Comparison of ENCODE assay signal across 8 mouse cellular contexts in the genomic region with DNA sequence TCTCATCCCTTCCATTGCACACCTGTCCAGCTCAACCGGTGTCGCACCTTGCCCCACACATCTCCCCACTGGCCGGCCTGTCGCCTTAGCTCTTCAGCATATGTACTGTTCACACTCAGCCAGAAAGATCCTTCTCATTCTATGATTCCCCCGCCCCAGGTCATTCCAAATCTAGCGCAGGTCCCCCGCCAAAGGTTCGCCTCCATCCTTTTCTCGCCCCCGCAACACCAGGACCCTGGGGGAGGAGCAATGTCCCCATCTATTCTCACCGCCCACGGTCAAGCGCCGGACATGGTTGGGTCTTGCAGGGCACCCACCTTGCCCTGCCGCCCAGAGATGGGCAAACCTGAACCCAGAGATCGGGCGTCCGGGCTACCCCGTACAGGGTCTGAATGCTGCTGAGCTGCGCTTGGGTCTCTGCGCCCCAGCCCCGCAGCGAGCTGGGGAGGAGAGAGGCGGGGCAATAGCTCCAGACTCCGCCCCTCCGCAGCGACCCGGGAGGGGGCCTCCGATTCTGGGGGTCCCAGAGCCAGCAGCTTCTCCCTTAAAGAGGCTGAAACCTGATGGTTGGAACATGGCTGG. TPM values are rescaled to one million over a fixed set of nuclear protein-coding genes. Genes with fewer than 3 reads are reported as not detected.
DNase-seq lines count a peak whose midpoint lies in the region; ATAC-seq and TF ChIP-seq lines count a peak whose summit lies in the region.

Gene Tmem91, minus strand, starts transcription at position 448 of the 582 bp plus-strand sequence.

- peaks cover 17% of the 10 kb centered on the region for H3K4me1 ChIP-seq in testis, adult 2 months (ENCODE audit: control insufficient read depth, insufficient read depth, low read length)
- peaks cover 7% of the 10 kb centered on the region; the same call in 1 of the 2 replicates for H3K4me1 ChIP-seq in intestine, embryonic 16.5 days (ENCODE audit: control insufficient read depth, insufficient read depth, low read length)
- H3K4me1 ChIP-seq in midbrain, embryonic 13.5 days (replicated peaks) = peaks cover 6% of the 10 kb centered on the region

- WGBS in intestine, embryonic 16.5 days = 2% methylated on average over 29 of the region's 29 CpGs
- WGBS in midbrain, embryonic 13.5 days = 3% methylated on average over 29 of the region's 29 CpGs

- no peaks in the 10 kb centered on the region for H3K9me3 ChIP-seq in intestine, embryonic 16.5 days (ENCODE audit: control insufficient read depth, low read length)
- no peaks in the 10 kb centered on the region for H3K9me3 ChIP-seq in midbrain, embryonic 13.5 days

- no peak within 1 kb of the TSS for H3K27ac ChIP-seq in testis, adult 2 months (ENCODE audit: control insufficient read depth, insufficient read depth, low read depth, low read length)
- H3K27ac ChIP-seq in intestine, embryonic 16.5 days (ENCODE audit: low read length) = no peak within 1 kb of the TSS
- no peak within 1 kb of the TSS for H3K27ac ChIP-seq in midbrain, embryonic 13.5 days

- peak within 1 kb of the TSS; percentile 27 for H3K4me3 ChIP-seq in testis, adult 2 months (ENCODE audit: control insufficient read depth, low read depth, low read length)
- H3K4me3 ChIP-seq in intestine, embryonic 16.5 days (ENCODE audit: low read length) = peak within 1 kb of the TSS; percentile 44
- H3K4me3 ChIP-seq in midbrain, embryonic 13.5 days (replicated peaks) = peak within 1 kb of the TSS; percentile 38

- H3K4me2 ChIP-seq in intestine, embryonic 16.5 days (ENCODE audit: low read depth, low read length) = peak within 1 kb of the TSS; percentile 62
- peak within 1 kb of the TSS; percentile 58 for H3K4me2 ChIP-seq in midbrain, embryonic 13.5 days (replicated peaks)

- TF ChIP-seq CTCF in testis, adult 2 months (IDR thresholded peaks at IDR 0.05; ENCODE audit: control insufficient read depth, insufficient read depth, insufficient replicate concordance, low read depth, low read length) = 0 out of 2 replicates have a peak, but pooled peaks have one; percentile 7

- peak within 1 kb of the TSS; percentile 53 for H3K9ac ChIP-seq in intestine, embryonic 16.5 days (ENCODE audit: low read depth, low read length)
- peak within 1 kb of the TSS; percentile 66 for H3K9ac ChIP-seq in midbrain, embryonic 13.5 days (replicated peaks)

- TF ChIP-seq POLR2A in testis, adult 2 months (IDR thresholded peaks at IDR 0.05; ENCODE audit: control insufficient read depth, low read depth, low read length) = no peak

- no peak for ATAC-seq in intestine, embryonic 16.5 days
- ATAC-seq in midbrain, embryonic 13.5 days = peak; percentile 70

- DNase-seq in frontal cortex, adult 2 months (ENCODE audit: extremely low spot score in 1 of 2, low spot score in 1 of 2) = no peak
- no peak for DNase-seq in frontal cortex, postnatal 25 days (ENCODE audit: low spot score in 2 of 2)
- no peak for DNase-seq in testis, postnatal 10 days (ENCODE audit: low spot score)
- DNase-seq in embryo, embryonic 10 days (ENCODE audit: low spot score) = no peak
- DNase-seq in adrenal gland, postnatal 4 days (ENCODE audit: low spot score in 2 of 2) = no peak

- no peaks in the 10 kb centered on the region for H3K27me3 ChIP-seq in testis, adult 2 months (ENCODE audit: control insufficient read depth, insufficient read depth, low read length)
- H3K27me3 ChIP-seq in intestine, embryonic 16.5 days (replicated peaks; ENCODE audit: control insufficient read depth, insufficient read depth, low read length) = peaks cover 24% of the 10 kb centered on the region
- H3K27me3 ChIP-seq in midbrain, embryonic 13.5 days = peaks cover 42% of the 10 kb centered on the region

- H3K36me3 ChIP-seq in testis, adult 2 months (ENCODE audit: control insufficient read depth, insufficient read depth, low read length) = no peaks in the 10 kb centered on the region
- H3K36me3 ChIP-seq in intestine, embryonic 16.5 days (ENCODE audit: control insufficient read depth, insufficient read depth, low read length) = no peaks in the 10 kb centered on the region
- peaks cover 4% of the 10 kb centered on the region; the same call in 1 of the 2 replicates for H3K36me3 ChIP-seq in midbrain, embryonic 13.5 days

RNA-seq across cellular contexts. Expression of gene Tmem91, which starts in this region (rescaled TPM):
- polyA plus RNA-seq in frontal cortex, adult 2 months (2012; rRNA removed) = 49.8 and 52.0 TPM in 2 replicates
- polyA plus RNA-seq in testis, adult 2 months (2012; rRNA removed) = 17.4 and 19.0 TPM in 2 replicates
- 1.6 and 2.1 TPM in 2 replicates for polyA plus RNA-seq in intestine, embryonic 16.5 days (2015; fragmentation: Nextera tagmentation; extraction: Ambion mirVana)
- 8.8 and 9.7 TPM in 2 replicates for polyA plus RNA-seq in midbrain, embryonic 13.5 days (2015; fragmentation: Nextera tagmentation; extraction: Ambion mirVana)
- total RNA-seq in adrenal gland, postnatal 4 days (2021) = 1 to 10 TPM in 1 of 2 experiments, under 1 TPM in 1; 0.76 to 1.9 TPM
